Mouse (Mus musculus) liver, postnatal 0 days (tissue): Measurements from ENCODE around the gene Wdr17. TPM values are rescaled to one million over a fixed set of nuclear protein-coding genes. Genes with fewer than 3 reads are reported as not detected.
"Not testable (repeated sequence)": the region's sequence is repeated elsewhere in the genome, so short reads cannot be mapped to it uniquely, and the experiment has no call there.

Experiments
- ATAC-seq: fragments of 200-750 bp; cut with Nextera tagmentation; 2 replicates; pipeline ENCODE4 v1.8.0; 2017; ENCODE audit warnings: mild to moderate bottlenecking, moderate library complexity
- DNase-seq: peaks from one replicate; pipeline ENCODE4 v3.0.0-alpha.2; 2016
- H3K27ac ChIP-seq: fragments of 300-500 bp; sonication (generic); 2 replicates; pipeline ENCODE4 v1.5.1; 2014; ENCODE audit warnings: antibody characterized with exemption, moderate library complexity, mild to moderate bottlenecking, low read depth
- H3K27me3 ChIP-seq: fragments of 300-500 bp; sonication (generic); 2 replicates; pipeline ENCODE4 v1.6.1; 2014; ENCODE audit warnings: low read length, control low read depth, mixed read lengths; ENCODE audit not compliant: insufficient read depth
- H3K36me3 ChIP-seq: fragments of 300-500 bp; sonication (generic); replicated peaks from 2 replicates; pipeline ENCODE4 v1.6.1; 2014; ENCODE audit warnings: mild to moderate bottlenecking, control low read depth, low read length, moderate library complexity, mixed read lengths; ENCODE audit not compliant: insufficient read depth
- H3K4me1 ChIP-seq: fragments of 300-500 bp; sonication (generic); 2 replicates; pipeline ENCODE4 v1.6.1; 2014; ENCODE audit warnings: antibody characterized with exemption, mild to moderate bottlenecking, control low read depth; ENCODE audit not compliant: insufficient read depth
- H3K4me2 ChIP-seq: fragments of 300-500 bp; sonication (generic); 2 replicates; pipeline ENCODE4 v1.6.1; 2014; ENCODE audit warnings: low read depth, mild to moderate bottlenecking, low read length, moderate library complexity, mixed read lengths
- H3K4me3 ChIP-seq: fragments of 300-500 bp; sonication (generic); 2 replicates; pipeline ENCODE4 v1.5.1; 2014; ENCODE audit warnings: low read depth, low read length
- H3K9ac ChIP-seq: fragments of 300-500 bp; sonication (generic); replicated peaks from 2 replicates; pipeline ENCODE4 v1.6.1; 2014; ENCODE audit warnings: mild to moderate bottlenecking, moderate library complexity
- H3K9me3 ChIP-seq: fragments of 300-500 bp; sonication (generic); 2 replicates; pipeline ENCODE4 v1.6.1; 2016; ENCODE audit warnings: mild to moderate bottlenecking, control low read depth, low read length, mixed read lengths
- CTCF ChIP-seq: sonication (generic); IDR thresholded peaks from 2 replicates; pipeline ENCODE4 v1.5.1; 2016; ENCODE audit warnings: antibody characterized with exemption, low read depth
- EP300 ChIP-seq: IDR thresholded peaks from 2 replicates; pipeline ENCODE4 v1.6.1; 2016; ENCODE audit warnings: antibody characterized with exemption, low read depth, mild to moderate bottlenecking
- WGBS: fragments of 180-500 bp; shearing (Covaris S2); extraction: QIAGEN DNeasy Blood & Tissue Kit; methylation state at CpG from one replicate; pipeline ENCODE4 v1.1.7; 2014; ENCODE audit not compliant: insufficient replicate concordance; 5-methylcytosine and 5-hydroxymethylcytosine counted together
- polyA plus RNA-seq: library from polyadenylated mRNA; unstranded; fragments of >200 nt; fragmentation: Nextera tagmentation; extraction: Ambion mirVana; gene quantifications from 2 replicates; pipeline ENCODE4 v1.2.1, GENCODE M21; 2015

The Wdr17 gene
- polyA plus RNA-seq, 1 experiment from 2014 or later, result not detected

GRCm38 (mm10) chr8:54718515-54718914, 168.5 kb downstream of the Wdr17 start:
- TF ChIP-seq EP300 (no peak), CTCF (no peak)
- no peak overlapping the region for H3K9ac ChIP-seq
- DNase-seq, result no peak
- H3K4me1 ChIP-seq, result no peaks in the 10 kb centered on the region
- no peak overlapping the region for H3K4me3 ChIP-seq
- no peak overlapping the region for H3K27ac ChIP-seq
- no peaks in the 10 kb centered on the region for H3K36me3 ChIP-seq
- H3K27me3 ChIP-seq, result no peaks in the 10 kb centered on the region
- WGBS, result 56% methylated on average over 4 of the region's 4 CpGs
- ATAC-seq, result no peak
- H3K4me2 ChIP-seq, result no peak overlapping the region
- no peaks in the 10 kb centered on the region for H3K9me3 ChIP-seq

DNA sequence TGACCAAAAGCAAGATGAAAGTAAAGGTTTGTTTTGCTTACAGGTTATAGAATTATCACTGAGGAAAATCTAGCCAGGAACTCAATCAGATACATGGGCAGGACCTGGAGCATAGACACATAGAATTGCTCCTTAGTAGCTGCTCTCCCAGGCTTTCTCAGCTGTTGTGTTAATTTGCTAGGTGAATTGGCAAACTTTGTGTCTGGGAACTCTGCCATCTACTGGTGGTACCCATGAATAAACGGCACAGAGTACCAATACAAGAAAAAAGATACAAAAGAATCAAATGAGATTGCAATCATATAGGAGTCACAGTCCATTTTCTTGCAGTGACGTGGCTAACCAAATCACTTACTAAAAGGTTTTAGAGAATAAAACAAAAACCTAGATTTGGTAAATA, 181.2 kb downstream of the Wdr17 start:
- Histone ChIP-seq H3K4me1 (no peaks in the 10 kb centered on the region), H3K4me2 (no peak overlapping the region), H3K4me3 (no peak overlapping the region), H3K27ac (no peak overlapping the region), H3K9ac (no peak overlapping the region), H3K36me3 (no peaks in the 10 kb centered on the region), H3K27me3 (no peaks in the 10 kb centered on the region), H3K9me3 (no peaks in the 10 kb centered on the region)
- no peak for DNase-seq
- 52% methylated on average over 2 of the region's 2 CpGs for WGBS
- peak; percentile 33 for TF ChIP-seq CTCF
- TF ChIP-seq EP300, result no peak
- ATAC-seq, result no peak

DNA sequence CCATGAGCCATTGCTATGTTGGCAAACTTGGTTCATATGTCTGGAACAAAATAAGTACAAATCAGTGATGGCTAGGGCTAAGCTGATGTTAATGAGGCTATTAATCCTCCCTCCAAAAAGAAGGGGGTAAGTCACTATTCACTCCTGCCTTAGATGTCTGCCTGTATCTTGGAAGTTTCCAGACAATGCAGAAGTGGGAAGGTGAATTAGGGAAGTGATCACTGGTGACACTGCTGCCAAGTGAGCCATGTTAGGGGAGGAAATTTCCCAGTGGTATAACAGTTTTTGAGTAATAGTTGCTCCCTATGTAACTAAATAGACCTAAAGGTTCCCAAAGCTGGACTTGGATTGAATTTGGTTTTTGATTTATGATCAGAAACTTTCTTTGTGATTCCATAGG, 215.2 kb downstream of the Wdr17 start:
- Histone ChIP-seq H3K9ac (no peak overlapping the region), H3K4me2 (no peak overlapping the region), H3K27me3 (no peaks in the 10 kb centered on the region), H3K4me1 (no peaks in the 10 kb centered on the region), H3K4me3 (no peak overlapping the region), H3K27ac (no peak overlapping the region), H3K9me3 (no peaks in the 10 kb centered on the region), H3K36me3 (no peaks in the 10 kb centered on the region)
- TF ChIP-seq EP300 (no peak), CTCF (no peak)
- DNase-seq (no peak), ATAC-seq (no peak)

DNA sequence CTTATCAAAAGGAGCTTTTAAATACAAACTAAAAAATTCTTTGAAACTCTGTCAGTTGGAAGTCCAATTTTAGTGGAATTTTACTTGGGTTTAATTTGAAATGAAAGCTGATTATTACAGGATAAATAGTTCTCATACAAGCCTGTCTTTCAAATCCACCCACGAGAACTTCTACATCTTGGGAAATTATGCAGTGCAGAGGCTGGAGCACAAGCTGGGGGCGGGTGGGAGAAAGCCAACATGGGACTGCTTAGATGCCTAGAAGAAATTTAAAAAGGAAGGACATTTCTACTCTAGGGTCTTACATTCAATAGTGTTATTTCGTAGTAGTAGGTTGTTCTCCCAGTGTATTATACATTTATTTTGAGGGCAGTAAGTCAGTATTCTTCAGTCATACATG, 219.2 kb downstream of the Wdr17 start:
- ATAC-seq (no peak), DNase-seq (no peak)
- TF ChIP-seq CTCF, result no peak
- no peak for TF ChIP-seq EP300
- Histone ChIP-seq H3K9ac (no peak overlapping the region), H3K36me3 (no peaks in the 10 kb centered on the region), H3K27me3 (no peaks in the 10 kb centered on the region), H3K4me3 (no peak overlapping the region), H3K27ac (no peak overlapping the region), H3K4me2 (no peak overlapping the region), H3K9me3 (no peaks in the 10 kb centered on the region), H3K4me1 (no peaks in the 10 kb centered on the region)
- 70% methylated on average over 3 of the region's 3 CpGs for WGBS

DNA sequence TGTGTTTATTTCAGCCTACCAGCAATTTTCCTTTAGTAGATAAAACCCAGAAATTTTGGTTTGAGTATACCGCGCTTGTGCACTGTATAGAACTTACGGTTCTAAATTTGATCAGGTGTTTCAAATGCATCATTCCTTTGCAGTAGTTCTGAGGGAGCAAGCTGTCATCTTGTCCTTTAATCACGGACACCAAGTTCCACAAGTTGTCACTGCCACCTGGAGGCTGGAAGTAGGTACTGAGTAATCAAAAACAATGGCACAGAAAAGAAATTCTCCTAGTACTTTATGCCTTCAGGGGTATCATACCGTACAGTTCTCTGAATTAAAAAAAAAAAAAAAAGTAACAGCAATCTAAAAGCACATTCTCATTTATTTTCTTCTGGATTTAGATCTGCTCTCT, 226.3 kb downstream of the Wdr17 start:
- no peak for ATAC-seq
- DNase-seq, result peak; percentile 24
- H3K4me3 ChIP-seq, result no peak overlapping the region
- H3K9ac ChIP-seq, result no peak overlapping the region
- H3K4me1 ChIP-seq, result no peaks in the 10 kb centered on the region
- no peak overlapping the region for H3K27ac ChIP-seq
- H3K4me2 ChIP-seq, result no peak overlapping the region
- TF ChIP-seq EP300 (no peak), CTCF (peak; percentile 76)
- WGBS, result 26% methylated on average over 5 of the region's 5 CpGs
- H3K36me3 ChIP-seq, result no peaks in the 10 kb centered on the region
- H3K9me3 ChIP-seq, result no peaks in the 10 kb centered on the region
- no peaks in the 10 kb centered on the region for H3K27me3 ChIP-seq

DNA sequence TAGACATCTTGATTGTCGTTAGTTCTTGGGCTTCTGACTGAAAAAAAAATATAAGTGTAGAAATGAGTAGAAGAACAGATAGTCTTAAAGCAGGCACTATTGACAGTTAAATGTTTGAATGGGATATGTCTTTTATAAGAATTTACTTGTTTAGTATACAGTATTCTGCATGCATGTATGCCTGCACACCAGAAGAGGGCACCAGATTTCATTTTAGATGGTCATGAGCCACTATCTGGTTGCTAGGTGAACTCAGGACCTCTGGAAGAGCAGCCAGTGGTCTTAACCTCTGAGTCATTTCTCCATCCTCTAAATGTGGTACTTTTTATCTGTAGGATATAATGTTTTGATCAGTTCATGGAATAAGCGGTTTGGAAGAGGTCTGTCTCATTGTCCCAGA, 227.3 kb downstream of the Wdr17 start:
- TF ChIP-seq EP300 (no peak), CTCF (0 out of 2 replicates have a peak, but pooled peaks have one; percentile 7)
- Histone ChIP-seq H3K9ac (no peak overlapping the region), H3K27ac (no peak overlapping the region), H3K4me3 (no peak overlapping the region), H3K27me3 (no peaks in the 10 kb centered on the region), H3K36me3 (no peaks in the 10 kb centered on the region), H3K4me1 (no peaks in the 10 kb centered on the region), H3K4me2 (no peak overlapping the region), H3K9me3 (no peaks in the 10 kb centered on the region)
- WGBS, result 76% methylated on average over 2 of the region's 2 CpGs
- DNase-seq, result no peak
- no peak for ATAC-seq

DNA sequence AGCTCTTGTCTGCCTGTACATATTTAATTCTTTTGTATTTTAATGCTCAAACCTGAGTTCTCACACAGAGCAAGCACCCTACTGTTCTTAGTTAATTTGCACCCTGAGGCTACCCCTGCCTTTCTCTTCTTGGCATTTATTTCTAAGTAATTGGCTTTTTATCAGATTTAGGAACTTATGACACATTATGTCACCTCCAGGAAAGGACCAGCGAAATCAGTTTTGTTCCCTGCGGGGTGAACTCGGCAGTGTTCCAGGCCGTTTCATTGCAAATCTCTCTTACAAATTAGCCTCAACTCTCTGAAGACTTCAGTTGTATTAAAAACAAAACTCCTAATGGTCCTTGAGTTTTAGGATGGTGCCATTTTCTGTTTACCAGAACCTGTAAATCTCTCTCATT, 248.3 kb downstream of the Wdr17 start:
- no peaks in the 10 kb centered on the region for H3K4me1 ChIP-seq
- H3K9ac ChIP-seq, result no peak overlapping the region
- no peak overlapping the region for H3K4me3 ChIP-seq
- no peak for TF ChIP-seq EP300
- TF ChIP-seq CTCF, result no peak
- H3K36me3 ChIP-seq, result no peaks in the 10 kb centered on the region
- H3K27me3 ChIP-seq, result no peaks in the 10 kb centered on the region
- WGBS, result 79% methylated on average over 4 of the region's 4 CpGs
- no peaks in the 10 kb centered on the region for H3K9me3 ChIP-seq
- no peak overlapping the region for H3K4me2 ChIP-seq
- no peak overlapping the region for H3K27ac ChIP-seq
- no peak for ATAC-seq
- DNase-seq, result no peak

DNA sequence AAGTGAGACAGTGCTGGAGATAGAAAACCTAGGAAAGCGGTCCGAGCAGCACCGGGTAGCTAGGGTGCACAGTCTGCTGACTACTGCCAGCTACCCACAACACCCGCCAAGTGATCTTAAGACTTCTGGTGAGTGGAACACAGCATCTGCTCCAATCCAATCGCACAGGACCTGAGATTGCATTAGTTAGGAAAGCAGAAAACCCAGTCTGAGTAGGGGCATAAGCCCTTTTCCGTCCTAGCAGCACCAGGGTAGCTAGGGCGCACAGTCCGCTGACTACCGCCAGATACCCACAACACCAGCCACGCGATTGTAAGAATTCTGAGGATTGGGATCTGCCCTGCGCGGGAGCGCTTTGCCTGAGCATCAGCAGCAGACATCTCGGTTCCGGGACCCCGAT, 270.3 kb downstream of the Wdr17 start:
- not testable (repeated sequence) for H3K4me2 ChIP-seq, H3K4me1 ChIP-seq, H3K9ac ChIP-seq, DNase-seq, H3K4me3 ChIP-seq, H3K27me3 ChIP-seq, H3K36me3 ChIP-seq, H3K9me3 ChIP-seq, H3K27ac ChIP-seq, ATAC-seq
- WGBS, result 80% methylated on average over 17 of the region's 17 CpGs
